Mouse (Mus musculus): ENCODE data around the gene Edn2.

- TF ChIP-seq CTCF (conservative IDR thresholded peaks at IDR 0.05; ENCODE audit: low read length) (no peak), POU5F1 (IDR thresholded peaks at IDR 0.05; ENCODE audit: borderline replicate concordance, low read length) (no peak), NANOG (IDR thresholded peaks at IDR 0.05; ENCODE audit: borderline replicate concordance, low read length) (no peak)
Observed at GRCm38 (mm10) chr4:120184374-120184991, 23.5 kb downstream of the Edn2 start.

Measured in E14TG2a.4 (cell line).